17 mouse cellular contexts compared by ENCODE assay signal in genomic region chrX:85874367-85874766, GRCm38 (mm10). TPM values are rescaled to one million over a fixed set of nuclear protein-coding genes. Genes with fewer than 3 reads are reported as not detected.
"Had no signal": no experiment of that assay in that cellular context is flagged by ENCODE, and none has a peak within 500 bp of the region (broad histone marks: within the 10 kb centered on the region; RNA-seq: fewer than 3 reads in every experiment).

No protein-coding gene starts in this region.

- H3K4me3 ChIP-seq: liver, embryonic 15.5 days; lung, embryonic 15.5 days; megakaryocyte, embryonic 14.5 days; midbrain, embryonic 13.5 days; midbrain, embryonic 15.5 days; neural tube, embryonic 12.5 days had no signal

- H3K36me3 ChIP-seq: liver, embryonic 15.5 days; lung, embryonic 15.5 days; midbrain, embryonic 13.5 days; midbrain, embryonic 15.5 days; neural tube, embryonic 12.5 days had no signal

- H3K4me1 ChIP-seq: liver, embryonic 15.5 days; lung, embryonic 15.5 days; midbrain, embryonic 13.5 days; midbrain, embryonic 15.5 days; neural tube, embryonic 12.5 days had no signal

- DNase-seq: liver, postnatal 0 days; lung, adult 2 months; lung, postnatal 4 days; right cerebral cortex, postnatal 14 days; thymus, adult 18-20 months; thymus, postnatal 14 days; thymus, postnatal 4 days had no signal

- ATAC-seq: liver, postnatal 0 days; lung, postnatal 0 days; midbrain, embryonic 13.5 days; midbrain, embryonic 15.5 days had no signal

- H3K4me2 ChIP-seq: liver, embryonic 15.5 days; lung, embryonic 15.5 days; midbrain, embryonic 11.5 days; midbrain, embryonic 13.5 days; midbrain, embryonic 15.5 days; neural tube, embryonic 12.5 days had no signal

- H3K9ac ChIP-seq: liver, embryonic 15.5 days; liver, postnatal 0 days; lung, embryonic 15.5 days; midbrain, embryonic 13.5 days; midbrain, embryonic 15.5 days; neural tube, embryonic 12.5 days had no signal

- H3K27ac ChIP-seq: liver, embryonic 15.5 days; lung, embryonic 15.5 days; midbrain, embryonic 13.5 days; midbrain, embryonic 15.5 days; neural tube, embryonic 12.5 days had no signal

- H3K27me3 ChIP-seq: liver, embryonic 15.5 days; lung, embryonic 15.5 days; megakaryocyte, embryonic 14.5 days; midbrain, embryonic 13.5 days; midbrain, embryonic 15.5 days; neural tube, embryonic 12.5 days had no signal

- H3K9me3 ChIP-seq: liver, embryonic 15.5 days; lung, embryonic 15.5 days; megakaryocyte, embryonic 14.5 days; midbrain, embryonic 13.5 days; midbrain, embryonic 15.5 days; neural tube, embryonic 12.5 days had no signal

RNA-seq across cellular contexts. Expression of gene 5430427O19Rik, which starts 4.2 kb away (rescaled TPM):
- total RNA-seq: midbrain, postnatal 0 days had no signal
- polyA plus RNA-seq: midbrain, embryonic 15.5 days; midbrain, postnatal 0 days; neural tube, embryonic 14.5 days had no signal
